Mouse (Mus musculus): Measurements from ENCODE around the gene Irf2. TPM values are rescaled to one million over a fixed set of nuclear protein-coding genes. Genes with fewer than 3 reads are reported as not detected.

The Irf2 gene
- polyA plus RNA-seq, 1 experiment, result 7.8 TPM

DNA sequence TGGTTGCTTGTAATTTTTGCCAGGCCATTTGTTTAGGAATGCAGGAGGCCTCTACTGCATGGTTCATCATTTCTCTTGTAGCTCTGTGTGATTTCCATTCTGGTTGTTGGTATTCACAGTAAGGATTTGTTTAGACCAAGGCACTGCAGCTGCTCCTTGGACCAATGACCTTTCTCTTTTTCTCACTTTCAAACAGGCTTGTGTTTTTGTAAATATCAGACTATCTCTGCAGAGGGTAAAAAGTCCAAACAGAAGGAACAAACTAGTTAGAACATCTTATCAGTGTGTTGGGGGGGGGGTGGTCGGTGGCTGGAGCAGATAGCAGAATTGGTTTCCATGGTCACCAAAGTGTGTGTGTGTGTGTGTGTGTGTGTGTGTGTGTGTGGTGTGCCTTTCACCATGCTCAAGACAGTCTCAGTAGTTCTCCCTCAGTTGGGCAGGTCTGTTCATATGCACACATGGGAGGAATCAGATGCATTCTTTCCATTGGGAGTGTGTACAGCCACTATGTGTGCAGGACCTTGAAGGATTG lies 61.7 kb downstream of the Irf2 start:
- no peak for DNase-seq (ENCODE audit: low read depth)

DNA sequence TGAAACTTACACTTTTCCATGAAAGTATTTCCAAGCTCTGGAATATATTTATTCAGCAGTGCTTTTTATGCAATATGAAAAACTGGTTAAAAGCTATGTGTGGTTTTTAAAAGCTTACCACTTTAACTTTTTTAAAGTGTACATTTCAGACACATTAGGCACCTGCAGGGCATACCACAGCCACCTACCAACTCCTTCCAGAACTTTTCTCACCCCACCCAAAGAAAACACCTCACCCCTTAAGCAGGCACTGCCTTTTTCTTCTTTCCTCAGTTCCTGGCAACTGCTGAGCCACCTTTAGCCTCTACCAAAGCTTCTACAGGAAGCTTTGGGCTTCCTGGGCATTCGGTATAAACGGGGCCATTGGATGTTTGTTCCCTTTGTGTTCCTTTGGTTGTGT lies 62.5 kb downstream of the Irf2 start:
- no peak for DNase-seq (ENCODE audit: low read depth)

DNA sequence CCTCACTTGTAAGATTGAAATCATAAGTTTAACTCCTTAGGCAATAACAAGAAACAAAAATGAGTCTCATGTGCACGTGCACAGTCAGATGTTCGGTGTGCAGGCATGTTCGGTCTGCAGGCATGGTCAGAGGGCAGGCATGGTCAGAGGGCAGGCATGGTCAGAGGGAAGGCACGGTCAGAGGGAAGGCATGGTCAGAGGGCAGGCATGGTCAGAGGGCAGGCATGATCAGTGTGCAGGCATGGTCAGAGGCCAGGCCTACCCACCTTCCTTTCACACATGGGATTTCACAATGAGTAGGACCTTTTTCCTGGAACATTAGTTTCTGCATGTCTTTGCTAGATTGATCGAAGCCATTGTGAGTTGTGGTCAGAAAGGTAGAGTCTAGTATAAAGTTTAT lies 65.2 kb downstream of the Irf2 start:
- DNase-seq (ENCODE audit: low read depth), result no peak

DNA sequence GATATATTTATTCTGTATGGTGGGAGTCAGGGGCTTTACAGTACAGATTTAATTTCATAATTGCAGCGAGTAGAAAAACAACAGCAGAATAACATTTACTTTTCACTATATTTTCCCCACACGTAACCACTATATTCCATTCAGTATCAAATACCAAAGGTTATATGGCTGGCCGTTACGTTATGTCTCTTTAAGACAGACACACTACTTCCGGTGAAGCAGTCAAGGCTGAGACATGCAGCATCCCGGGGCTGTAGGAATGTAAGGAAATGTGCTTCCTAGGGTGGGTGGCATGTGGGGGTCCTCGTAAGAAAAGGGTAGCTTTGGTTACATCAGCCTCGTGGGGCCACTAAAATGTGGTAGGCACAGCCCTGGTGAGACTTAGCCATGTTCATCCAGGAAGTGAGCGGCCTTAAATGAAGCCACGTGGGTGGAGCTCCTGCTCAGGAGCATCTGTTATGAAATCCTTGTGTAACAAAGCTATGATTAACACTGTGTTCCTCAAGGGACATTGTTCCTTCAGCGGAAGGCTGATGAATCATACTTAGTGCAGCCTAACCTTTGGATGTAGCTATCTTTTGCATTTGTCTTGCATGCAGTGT lies 71.6 kb downstream of the Irf2 start:
- peak; percentile 52 for DNase-seq (ENCODE audit: low read depth)

DNA sequence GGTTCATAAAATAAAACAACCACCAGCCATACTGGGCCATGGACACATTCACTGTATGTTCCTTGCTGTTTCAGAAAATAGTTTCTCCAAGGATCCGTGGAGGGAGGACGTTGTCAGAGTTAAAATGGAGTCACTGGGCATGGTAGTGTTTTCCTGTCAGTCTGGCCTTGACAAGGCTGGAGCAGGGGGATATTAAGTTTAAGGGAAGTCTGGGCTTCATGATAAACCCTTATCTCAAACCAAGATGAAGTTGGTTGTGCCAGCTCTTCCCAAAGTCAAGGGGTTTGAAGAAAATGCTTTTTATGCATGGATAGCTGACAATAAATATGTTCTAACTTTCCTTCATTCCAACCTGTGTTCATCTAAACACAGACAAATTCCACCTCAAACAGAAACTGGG lies 72.4 kb downstream of the Irf2 start:
- no peak for DNase-seq (ENCODE audit: low read depth)

DNA sequence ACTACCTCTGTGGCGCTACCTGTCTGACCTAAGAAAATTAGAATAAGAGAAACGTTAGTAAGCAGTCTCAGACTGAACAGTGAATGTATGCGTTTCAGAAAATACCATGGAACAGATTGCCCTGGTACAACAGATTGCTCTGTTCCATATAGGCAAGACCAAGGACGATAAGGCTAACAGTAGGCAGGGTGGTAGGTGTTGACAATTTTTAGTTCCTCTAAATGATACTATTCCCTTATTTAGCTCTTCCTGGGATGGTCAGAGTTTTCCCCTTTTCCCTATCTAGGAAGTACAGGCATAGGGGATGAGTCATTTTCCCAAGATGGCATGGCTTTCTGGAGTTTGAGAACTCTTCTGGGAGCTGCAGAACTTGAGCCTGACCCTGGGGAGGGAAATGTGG lies 73.4 kb downstream of the Irf2 start:
- no peak for DNase-seq (ENCODE audit: low read depth)

DNA sequence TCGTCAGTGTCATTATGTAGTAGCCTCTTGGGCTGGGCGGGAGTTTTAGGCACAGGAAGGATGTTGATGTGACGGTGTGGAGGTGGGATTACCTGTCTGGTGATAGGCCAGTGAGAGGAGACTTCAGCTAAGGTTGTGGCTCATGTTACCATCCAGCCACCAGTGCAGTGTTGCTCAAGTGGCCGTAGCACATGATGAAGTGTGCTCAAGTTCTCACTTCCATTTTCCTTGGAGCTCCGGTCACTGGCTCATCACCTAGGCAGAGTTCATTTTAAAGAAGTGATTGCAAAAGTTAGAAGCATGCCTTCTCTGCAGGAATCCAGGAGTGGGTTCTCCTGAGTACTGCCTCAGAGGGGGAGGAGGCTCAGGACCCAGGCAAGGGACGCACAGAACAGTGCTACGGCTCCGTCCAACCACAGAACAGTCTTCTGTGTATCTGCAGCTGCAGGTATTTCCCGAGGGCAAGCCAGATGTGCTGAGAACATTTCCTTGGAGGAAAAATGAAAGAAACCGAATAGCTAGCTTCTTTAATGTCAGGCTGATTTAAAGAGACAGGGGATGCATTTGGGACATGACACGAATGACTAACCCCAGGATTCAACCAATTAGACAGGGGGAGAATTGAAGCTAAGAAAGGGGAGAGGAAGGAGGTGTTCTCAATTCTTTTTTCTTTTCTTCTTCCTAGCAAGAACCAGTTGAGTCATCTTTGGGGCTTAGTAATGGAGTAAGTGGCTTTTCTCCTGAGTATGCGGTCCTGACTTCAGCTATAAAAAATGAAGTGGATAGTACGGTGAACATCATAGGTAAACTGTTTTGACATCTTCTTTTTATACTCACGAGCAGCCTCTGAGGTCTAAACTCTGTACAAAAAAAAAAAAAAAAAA lies 78.8 kb downstream of the Irf2 start:
- DNase-seq (ENCODE audit: low read depth), result no peak

DNA sequence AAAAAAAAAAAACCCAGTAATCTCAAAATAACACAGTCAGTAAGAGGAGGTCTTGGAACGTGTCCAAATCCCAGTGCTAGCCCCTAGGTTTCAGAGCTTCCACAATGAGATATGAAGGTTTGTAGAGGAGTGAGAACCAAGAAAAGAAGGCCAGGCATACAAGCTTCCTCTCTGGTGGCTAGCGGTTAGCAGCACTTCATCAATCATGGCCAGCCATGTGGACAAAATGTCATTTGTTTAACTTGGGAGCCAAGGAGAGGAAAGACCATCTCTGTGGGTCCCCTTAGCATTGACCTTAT lies 79.4 kb downstream of the Irf2 start:
- DNase-seq (ENCODE audit: low read depth), result no peak

DNA sequence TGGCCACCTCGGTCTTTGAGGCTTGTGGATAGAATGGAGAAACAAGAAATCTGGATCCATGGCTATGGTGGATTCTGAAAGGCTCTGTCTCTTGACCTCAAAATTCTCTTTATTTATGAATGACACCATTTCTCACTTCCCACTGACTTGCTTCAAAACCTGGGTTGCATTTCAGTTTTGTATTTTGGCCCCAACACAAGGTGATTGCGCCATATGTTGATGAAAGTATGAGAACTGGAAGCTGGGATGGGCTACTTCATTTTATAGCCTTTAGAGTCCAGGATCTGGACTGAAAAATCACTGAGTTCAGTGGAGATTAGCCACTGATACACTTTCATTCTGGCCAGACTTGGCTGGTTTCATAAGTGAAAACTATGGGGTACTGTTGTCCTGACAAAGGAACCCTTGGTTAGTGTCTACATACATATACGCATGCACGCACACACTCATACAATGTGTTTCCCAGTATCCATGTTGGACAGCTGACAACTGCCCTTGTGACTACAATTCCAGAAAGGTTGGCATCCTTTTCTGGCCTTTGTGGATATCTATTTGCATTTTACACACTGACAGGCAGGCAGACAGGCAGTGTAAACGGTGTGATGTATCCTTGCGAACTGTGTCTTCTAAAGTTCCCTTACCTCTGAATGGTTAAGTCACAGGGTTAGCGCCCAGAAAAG lies 89.3 kb downstream of the Irf2 start:
- DNase-seq (ENCODE audit: low read depth), result no peak

DNA sequence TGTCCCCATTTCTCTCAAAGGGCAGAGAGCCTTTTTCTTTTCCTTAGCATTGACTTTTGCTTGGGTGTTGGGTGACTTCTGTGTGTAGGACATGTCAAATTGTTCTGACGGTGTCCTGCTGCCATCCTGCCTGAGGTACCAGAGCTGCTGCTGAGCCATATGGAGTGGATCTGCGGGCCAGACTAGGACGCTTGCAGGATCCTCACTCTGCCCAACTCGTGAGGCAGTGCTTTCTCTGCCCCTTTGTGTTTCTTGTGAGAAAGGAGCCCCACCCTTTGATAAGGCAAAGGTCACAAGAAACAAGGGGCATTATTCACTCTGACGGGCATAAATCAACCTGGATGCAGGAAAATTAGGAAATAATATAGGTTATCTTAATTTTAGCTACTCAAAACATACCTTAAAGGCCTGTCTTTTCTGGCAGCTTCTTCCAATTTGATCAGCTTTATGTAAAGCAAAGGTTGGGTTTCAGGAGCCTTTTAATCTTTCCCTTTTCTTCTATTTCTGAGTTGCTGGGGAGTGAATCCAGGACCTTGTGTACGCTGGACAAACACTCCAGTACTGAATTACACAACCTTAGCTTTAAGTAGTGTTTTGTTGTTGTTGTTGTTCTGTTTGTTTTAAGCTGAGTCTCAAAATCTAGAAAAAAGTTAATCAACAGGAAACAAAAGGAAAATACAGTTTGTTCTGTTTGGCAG lies 90.0 kb downstream of the Irf2 start:
- no peak for DNase-seq (ENCODE audit: low read depth)

DNA sequence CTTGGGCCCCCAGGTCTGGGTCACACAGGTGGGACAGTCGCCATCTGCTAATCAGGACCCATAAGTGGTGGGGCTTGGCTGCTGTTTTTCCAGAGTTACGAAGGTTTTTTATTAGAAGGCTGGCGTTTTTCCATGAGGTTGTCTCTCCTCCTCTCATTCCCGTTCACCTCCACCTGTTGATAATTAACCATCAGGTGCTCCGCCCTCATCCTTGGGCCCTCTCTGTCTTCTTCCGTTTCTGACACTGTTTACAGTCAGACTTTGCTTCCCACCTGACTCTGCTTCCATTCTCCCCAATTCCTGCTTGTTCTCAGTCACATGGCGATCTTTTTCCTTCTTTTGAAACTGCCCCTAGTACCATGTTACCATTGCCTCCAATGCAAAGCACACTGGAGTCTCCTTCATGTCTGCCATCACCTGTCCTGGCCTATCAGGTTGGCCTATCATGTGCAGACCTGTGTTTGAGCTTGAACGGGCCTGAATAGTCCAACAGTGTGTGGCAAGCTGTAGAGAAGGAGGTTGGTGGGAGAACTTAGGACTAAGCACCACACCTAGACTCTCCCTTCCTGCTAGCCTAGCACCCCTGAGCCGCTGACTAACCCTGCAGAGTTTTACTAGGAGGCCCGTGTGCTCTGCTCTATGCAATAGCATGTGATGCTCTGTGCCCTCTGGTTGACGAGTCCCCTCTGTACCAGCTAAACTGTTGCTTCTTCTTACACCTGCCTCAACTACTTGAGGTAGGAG lies 90.8 kb downstream of the Irf2 start:
- DNase-seq (ENCODE audit: low read depth), result no peak

DNA sequence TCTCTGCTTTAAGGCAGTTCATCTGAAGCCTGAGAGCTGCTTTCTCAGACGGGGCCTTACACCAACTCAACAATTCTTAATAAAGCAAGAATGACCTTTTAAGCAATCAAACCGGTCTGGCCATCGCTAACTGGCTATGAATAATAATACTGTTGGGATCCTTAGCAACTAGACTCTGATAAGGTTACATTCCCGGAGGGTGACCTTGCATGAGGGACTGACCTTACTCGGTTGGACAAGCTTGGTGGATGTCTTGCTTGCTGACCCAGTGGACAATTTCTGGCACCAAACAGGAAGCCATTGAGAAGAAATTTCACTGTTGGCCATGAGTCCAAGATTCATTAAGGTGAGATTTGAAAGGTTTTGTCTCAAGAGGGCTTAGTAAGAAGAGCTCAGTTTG lies 92.4 kb downstream of the Irf2 start:
- no peak for DNase-seq (ENCODE audit: low read depth)

DNA sequence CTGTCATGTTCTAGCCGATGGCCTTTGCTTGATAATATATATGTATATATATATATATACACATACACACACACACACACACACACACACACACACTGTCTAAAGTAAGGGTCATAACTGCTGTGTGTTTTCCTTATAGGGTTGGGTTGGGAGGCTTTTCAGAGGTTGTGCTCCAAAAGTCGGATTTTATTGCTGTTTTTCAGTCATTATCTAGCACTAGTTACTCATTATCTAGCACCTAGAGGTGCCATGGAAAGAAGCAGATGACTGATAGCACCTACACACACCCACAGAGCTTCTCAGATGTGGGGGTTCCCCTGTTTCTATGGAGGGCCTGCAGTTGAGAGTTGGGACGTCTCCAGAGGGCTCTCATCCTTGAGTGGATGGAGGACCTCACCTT lies 92.9 kb downstream of the Irf2 start:
- DNase-seq (ENCODE audit: low read depth), result no peak

DNA sequence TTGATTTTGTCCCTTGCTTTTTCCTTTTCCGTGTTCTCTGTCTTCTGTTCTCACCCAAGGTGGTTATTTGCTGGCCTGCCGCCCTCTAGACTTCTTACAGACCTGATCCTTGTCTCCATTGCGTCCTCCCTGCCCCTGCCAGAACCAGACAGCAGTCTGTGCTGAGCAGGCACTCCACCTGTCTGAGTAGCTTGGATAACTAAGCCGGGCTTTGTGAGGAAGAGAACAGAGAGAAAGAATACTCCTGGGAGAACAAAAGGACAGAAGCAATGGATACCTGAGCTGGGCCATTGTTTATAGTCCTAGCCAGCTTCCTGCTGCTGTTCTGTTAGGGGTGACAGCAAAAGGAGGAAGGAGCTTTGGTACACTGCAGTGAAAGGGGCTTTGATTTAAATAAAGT lies 94.2 kb downstream of the Irf2 start:
- DNase-seq (ENCODE audit: low read depth), result no peak

DNA sequence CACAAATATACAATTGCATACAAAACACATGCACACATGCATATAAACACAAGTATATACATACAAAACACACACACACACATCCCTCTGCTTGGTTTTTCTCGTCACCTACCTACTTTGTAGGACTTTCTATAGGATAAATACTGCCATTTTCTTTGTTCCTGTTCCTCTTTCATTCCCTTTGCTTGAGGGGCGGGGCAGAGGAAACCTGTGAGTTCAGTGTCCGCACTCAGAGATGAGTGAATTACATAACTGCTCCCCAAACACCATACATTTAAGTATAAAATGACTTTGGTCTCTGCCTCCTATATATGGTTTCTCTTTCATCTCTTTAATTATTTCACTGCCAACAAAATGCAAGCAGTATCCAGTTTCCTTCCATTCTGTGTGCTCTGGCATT lies 94.9 kb downstream of the Irf2 start:
- DNase-seq (ENCODE audit: low read depth), result no peak

DNA sequence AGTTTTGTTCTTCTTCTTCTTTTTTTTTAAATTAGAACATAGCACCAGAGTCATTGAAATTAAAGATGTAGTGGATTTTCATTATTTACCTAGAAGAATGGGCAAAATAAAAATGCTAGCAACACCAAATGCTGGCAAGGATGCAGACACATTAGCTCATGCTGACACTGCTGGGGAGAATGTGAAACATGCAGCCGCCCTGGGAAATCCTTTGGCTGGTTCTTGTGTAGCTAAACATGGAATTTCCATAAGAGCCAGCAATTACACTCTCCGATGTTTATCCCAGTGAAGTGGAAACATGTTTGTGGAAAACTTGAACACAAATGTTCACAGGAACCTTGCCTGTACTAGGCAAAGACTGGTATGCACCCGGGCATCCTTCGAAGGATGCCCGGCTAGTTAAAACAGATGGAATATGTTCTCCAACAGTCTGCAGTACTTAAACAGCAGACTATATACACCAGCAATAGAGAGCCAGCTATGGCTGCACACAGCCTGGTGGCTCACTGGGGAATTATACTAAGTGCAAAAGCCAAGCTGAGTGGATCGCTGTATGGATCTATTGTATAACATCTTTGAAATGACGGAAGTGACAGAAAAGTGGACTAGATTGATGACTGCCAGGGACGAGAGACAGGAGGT lies 96.6 kb downstream of the Irf2 start:
- no peak for DNase-seq (ENCODE audit: low read depth)

DNA sequence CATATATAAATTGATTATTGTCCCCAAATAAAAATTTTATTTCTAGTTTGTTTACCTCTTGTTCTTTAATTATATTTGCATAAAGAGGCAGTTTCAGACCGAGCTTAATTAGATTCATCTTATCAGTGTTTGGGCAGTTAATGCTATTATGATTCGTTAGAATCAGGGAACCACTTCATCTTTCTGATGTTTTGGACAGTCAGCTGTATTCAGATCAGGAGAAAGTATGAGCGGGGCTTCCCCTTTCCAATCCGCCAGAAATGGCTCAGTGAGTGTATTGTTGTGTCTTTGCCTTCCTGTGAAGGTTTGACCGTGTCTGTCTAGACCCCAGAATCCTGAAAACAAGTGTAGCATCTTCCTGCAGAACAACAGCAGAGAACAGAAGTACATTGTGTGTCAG lies 97.4 kb downstream of the Irf2 start:
- DNase-seq (ENCODE audit: low read depth), result no peak

DNA sequence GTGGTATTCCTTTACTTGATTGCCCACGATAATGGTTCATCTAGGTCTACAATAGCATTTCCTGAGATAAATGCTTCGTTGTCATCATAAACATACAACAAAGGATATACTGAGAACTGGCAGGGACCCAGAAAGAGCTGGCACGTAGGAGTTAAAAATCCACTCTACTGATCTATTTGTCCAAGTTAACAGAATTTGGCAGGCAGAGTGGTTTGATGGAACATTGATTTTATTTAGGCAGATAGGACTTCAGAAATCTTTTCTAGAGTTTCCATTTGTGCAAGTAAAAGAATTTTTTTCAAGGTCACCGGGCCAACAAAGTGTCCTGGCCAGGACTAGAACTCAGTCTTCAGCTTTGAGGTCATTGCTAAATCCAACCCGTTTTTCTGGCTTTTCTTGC lies 98.5 kb downstream of the Irf2 start:
- DNase-seq (ENCODE audit: low read depth), result no peak

DNA sequence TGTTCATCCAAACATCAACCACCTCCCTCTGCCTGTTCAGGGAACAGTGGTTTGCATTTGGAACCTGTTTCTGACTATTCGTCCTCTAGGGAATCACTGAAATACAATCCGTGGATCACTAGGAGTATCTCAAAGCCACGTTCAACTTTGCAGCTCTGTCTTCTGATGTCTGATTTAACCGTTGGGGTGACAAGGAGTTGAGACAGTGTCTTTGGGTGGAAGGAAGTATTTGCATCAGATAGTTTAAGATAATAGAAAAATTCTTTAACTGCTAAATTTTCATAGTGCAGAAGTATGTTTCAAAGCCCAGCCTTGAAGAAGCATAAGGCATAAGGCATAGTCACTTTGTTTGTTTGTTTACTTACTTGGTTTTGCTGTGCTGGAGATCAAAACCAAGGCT lies 100.9 kb downstream of the Irf2 start:
- DNase-seq (ENCODE audit: low read depth), result no peak

DNA sequence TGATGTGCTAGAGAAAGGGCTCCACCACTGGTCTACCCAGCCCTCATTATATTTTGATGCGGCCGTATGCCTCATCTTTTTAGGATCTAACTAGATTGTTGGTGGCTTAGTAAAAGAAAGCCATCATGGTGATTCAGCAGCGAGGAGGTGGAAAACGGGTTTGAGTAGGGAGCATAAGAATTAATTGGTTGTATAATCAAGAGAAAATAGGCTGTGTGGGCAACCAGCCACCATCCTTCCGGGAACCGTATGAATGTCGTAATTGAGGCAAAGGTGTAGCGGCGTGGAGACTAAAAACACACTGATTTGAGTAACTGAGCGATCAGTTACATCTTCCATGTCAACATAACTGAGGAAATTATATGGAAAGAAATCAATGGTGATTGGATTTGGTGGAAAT lies 101.3 kb downstream of the Irf2 start:
- no peak for DNase-seq (ENCODE audit: low read depth)

DNA sequence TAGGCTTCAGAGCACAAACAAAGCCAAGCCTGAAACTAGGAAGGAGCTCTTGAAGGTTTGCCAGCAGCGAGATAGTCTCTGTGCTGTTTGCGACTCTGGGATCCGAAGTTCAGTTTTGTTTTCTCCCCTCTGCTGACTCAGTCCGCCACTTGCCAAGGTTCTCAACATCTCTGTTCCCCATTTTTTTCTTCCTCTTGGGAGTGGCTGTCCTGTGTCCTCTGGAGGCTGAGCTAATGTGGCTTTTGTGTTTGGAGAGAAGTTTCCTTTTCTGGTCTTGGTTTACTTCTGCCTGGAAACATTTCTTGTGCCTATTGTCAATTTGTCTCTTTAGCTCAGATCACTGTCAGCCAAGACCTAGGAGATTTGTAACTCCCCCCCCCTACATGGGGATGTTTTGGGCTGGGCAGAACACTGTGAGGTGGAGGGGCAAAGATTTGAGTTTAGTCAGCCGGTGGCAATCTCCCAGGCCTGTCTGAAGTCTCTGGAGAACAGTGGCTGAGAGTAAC lies 103.2 kb downstream of the Irf2 start:
- no peak for DNase-seq (ENCODE audit: low read depth)
